Mouse (Mus musculus) kidney, adult 2 months (tissue): ENCODE data around the gene Nod1.

Source experiments
- CTCF ChIP-seq: fragments of 200-500 bp; conservative IDR thresholded peaks from 2 replicates; pipeline ENCODE4 v1.5.1; 2011; ENCODE audit warnings: low read depth, mild to moderate bottlenecking, control low read depth, low read length, moderate library complexity, mixed read lengths; ENCODE audit not compliant: insufficient read depth, insufficient read length
- POLR2A ChIP-seq: fragments of 200-500 bp; IDR thresholded peaks from one replicate; pipeline ENCODE4 v1.6.1; 2011; ENCODE audit warnings: low read depth, low read length, control low read depth

DNA sequence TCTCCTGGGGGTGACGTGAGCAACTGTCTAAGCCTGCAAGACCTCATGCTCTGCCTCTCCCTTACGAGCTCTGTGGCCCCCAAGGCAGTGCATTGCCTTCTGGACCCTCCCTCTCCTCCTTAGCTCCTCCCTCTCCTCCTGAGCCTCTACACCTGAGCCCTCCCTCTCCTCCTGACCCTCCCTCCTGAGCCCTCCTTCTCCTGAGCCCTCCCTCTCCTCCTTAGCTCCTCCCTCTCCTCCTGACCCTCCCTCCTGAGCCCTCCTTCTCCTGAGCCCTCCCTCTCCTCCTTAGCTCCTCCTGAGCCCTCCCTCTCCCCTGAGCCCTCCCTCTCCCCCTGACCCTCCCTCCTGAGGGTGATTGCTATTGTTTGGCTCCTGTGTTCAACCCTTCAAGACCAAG, 46.0 kb upstream of the Nod1 start:
- TF ChIP-seq CTCF (no peak), POLR2A (no peak)
